Mouse (Mus musculus): ENCODE data around the gene Wwox. TPM values are rescaled to one million over a fixed set of nuclear protein-coding genes. Genes with fewer than 3 reads are reported as not detected.

Gene Wwox
- polyA plus RNA-seq, 1 experiment from 2014 or later: 14.9 TPM

DNA sequence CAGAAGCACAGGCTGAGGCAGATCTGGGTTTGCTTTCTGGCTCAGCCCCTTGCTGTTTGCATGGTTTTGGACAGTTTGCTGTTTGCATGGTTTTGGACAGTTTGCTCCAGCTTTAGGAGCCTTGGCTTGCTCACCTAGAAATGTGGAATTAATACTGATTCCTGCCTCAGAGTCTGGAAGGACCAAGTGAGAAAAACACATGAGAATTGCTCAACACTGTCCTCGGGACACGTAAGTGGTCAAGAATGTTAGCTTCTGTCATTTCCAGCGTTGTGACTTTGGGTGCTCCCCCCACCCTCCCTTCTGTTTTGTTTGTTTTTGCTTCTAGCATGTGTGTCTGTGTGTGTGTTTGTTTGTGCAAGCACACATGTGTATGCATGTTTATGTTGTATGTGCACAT lies 172.6 kb downstream of the Wwox start:
- Histone ChIP-seq H3K4me2 (ENCODE audit: low read length) (no peak overlapping the region), H3K9ac (ENCODE audit: low read depth, low read length) (no peak overlapping the region), H3K4me3 (ENCODE audit: low read length) (no peak overlapping the region), H3K36me3 (ENCODE audit: control insufficient read depth, insufficient read depth, low read length) (no peaks in the 10 kb centered on the region), H3K4me1 (ENCODE audit: control insufficient read depth, insufficient read depth, low read depth, low read length) (no peaks in the 10 kb centered on the region), H3K27ac (ENCODE audit: low read depth, low read length) (no peak overlapping the region), H3K27me3 (replicated peaks; ENCODE audit: control insufficient read depth, insufficient read depth, low read length) (no peaks in the 10 kb centered on the region), H3K9me3 (ENCODE audit: control insufficient read depth, low read length) (no peaks in the 10 kb centered on the region)
- ATAC-seq: no peak
- WGBS: 90% methylated on average over 3 of the region's 3 CpGs

DNA sequence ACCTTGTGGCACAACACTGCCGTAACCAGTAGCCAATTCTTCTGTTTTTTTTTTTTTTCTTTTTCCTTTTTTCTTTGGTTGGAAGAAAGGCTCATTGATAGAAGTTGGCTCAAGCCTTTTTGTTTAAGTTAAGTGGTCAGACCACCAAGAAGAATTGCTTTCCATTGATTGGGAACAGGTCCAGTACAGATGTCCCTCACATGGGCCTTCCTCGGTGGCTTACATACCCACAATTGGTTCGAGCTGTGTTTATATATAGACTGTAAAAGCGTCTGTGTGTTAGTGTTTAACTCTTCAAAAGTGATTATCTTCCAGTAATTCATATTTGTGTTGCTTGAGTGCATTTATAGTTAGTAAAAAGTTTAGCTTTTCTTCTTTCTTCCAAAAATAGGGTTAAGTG lies 176.0 kb downstream of the Wwox start:
- Histone ChIP-seq H3K27me3 (replicated peaks; ENCODE audit: control insufficient read depth, insufficient read depth, low read length) (no peaks in the 10 kb centered on the region), H3K36me3 (ENCODE audit: control insufficient read depth, insufficient read depth, low read length) (no peaks in the 10 kb centered on the region), H3K9me3 (ENCODE audit: control insufficient read depth, low read length) (no peaks in the 10 kb centered on the region), H3K9ac (ENCODE audit: low read depth, low read length) (no peak overlapping the region), H3K4me3 (ENCODE audit: low read length) (no peak overlapping the region), H3K4me2 (ENCODE audit: low read length) (no peak overlapping the region), H3K4me1 (ENCODE audit: control insufficient read depth, insufficient read depth, low read depth, low read length) (no peaks in the 10 kb centered on the region; the same call in 1 of the 2 replicates), H3K27ac (ENCODE audit: low read depth, low read length) (no peak overlapping the region)
- no peak for ATAC-seq
- 69% methylated on average over 4 of the region's 4 CpGs for WGBS

DNA sequence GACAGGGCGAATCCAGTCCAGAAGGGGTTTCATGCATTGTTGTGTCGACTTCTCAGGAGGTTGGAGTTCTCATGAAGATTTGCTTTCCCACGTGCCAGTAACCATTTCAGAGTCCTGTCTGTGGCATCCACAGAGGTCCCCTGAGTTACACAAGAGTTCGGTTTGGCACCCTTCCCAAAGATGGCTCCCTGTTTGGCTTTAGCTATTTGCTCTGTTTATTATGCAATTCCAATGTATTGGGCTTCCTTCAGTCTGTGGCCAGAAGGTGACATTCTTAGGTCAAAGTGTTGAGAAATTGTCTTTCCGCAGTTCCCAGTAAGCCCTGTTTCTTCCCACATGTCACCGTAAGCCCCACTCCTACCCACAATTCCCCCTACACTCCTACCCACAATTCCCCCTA lies 176.5 kb downstream of the Wwox start:
- Histone ChIP-seq H3K9ac (ENCODE audit: low read depth, low read length) (no peak overlapping the region), H3K9me3 (ENCODE audit: control insufficient read depth, low read length) (no peaks in the 10 kb centered on the region), H3K4me1 (ENCODE audit: control insufficient read depth, insufficient read depth, low read depth, low read length) (no peaks in the 10 kb centered on the region; the same call in 1 of the 2 replicates), H3K27me3 (replicated peaks; ENCODE audit: control insufficient read depth, insufficient read depth, low read length) (no peaks in the 10 kb centered on the region), H3K36me3 (ENCODE audit: control insufficient read depth, insufficient read depth, low read length) (no peaks in the 10 kb centered on the region), H3K4me3 (ENCODE audit: low read length) (no peak overlapping the region), H3K27ac (ENCODE audit: low read depth, low read length) (no peak overlapping the region), H3K4me2 (ENCODE audit: low read length) (no peak overlapping the region)
- WGBS: 86% methylated on average over 6 of the region's 6 CpGs
- ATAC-seq: no peak

DNA sequence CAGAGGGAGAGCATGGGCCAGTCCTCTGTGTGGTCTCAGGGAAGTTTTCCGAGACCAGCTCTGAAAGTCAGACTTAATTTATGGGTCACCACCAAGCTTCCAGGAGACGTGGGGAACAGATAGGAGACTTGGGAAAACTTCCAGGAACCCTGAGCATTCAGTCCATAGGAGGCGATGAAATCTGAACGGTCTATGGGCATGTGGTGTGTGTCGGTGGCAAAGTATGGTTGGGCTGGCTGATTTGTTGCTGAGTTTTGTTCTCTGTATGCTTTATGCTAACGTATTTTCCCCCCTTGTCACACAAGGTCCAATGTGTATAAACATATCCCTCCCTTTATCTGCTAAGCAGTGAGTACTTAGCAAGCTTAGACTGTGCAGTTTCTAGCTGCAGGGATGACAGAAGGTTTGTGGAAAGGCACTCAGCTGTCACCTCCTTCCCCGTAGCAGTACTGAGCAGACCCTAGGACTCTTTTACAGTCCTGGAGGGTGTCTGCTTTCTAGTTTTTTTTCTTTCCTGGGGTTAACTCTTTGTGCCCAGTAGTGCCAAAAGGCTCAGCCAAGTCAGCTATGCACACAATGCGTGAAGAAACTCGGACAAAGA lies 179.6 kb downstream of the Wwox start:
- no peak overlapping the region for H3K4me2 ChIP-seq (ENCODE audit: low read length)

DNA sequence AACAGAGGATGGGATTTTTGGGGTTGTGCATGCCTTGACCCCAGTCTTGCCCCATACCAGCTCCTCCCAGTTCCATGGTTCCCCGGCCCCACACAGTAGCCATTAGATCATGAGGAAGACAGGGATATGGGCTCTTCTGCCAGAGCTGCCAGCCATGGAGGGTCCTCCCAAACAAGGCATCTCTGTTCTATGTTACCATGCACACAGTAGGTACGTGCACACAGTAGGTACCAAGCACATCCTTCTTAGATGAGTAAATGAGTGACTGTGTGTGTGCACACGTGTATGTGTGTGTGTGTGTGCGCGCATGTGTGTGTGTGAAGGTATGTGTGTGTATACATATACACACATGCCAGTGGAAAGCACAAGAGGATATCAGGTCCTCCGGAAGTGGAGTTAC lies 185.9 kb downstream of the Wwox start:
- no peak for ATAC-seq

More for the DNA sequence above, 179.6 kb downstream of the Wwox start:
- H3K9me3 ChIP-seq (ENCODE audit: control insufficient read depth, low read length): no peaks in the 10 kb centered on the region
- no peak for ATAC-seq
- no peaks in the 10 kb centered on the region; the same call in 1 of the 2 replicates for H3K4me1 ChIP-seq (ENCODE audit: control insufficient read depth, insufficient read depth, low read depth, low read length)
- no peak overlapping the region for H3K9ac ChIP-seq (ENCODE audit: low read depth, low read length)
- H3K27ac ChIP-seq (ENCODE audit: low read depth, low read length): no peak overlapping the region
- WGBS: 37% methylated on average over 9 of the region's 9 CpGs
- no peak overlapping the region for H3K4me3 ChIP-seq (ENCODE audit: low read length)
- H3K36me3 ChIP-seq (ENCODE audit: control insufficient read depth, insufficient read depth, low read length): no peaks in the 10 kb centered on the region
- H3K27me3 ChIP-seq (replicated peaks; ENCODE audit: control insufficient read depth, insufficient read depth, low read length): no peaks in the 10 kb centered on the region

DNA sequence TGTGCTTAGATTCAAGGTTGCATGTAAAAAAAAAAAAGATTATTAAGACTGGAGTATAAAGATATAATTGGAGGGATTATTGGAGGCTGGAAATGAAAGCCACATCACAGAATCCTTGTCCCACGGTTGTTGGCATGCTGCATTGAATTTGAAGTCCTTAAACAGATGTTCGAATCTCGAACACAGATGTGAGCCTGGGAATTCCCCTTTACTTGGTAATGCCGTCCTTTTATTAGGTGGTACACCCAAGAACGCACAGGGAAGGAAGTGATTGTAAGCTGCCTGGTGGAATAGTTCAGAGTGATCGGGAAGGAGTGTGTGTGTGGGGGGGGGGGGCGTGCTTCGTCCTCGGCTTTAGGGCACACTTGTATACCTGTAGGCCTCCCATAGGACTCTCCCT lies 187.4 kb downstream of the Wwox start:
- Histone ChIP-seq H3K27me3 (replicated peaks; ENCODE audit: control insufficient read depth, insufficient read depth, low read length) (no peaks in the 10 kb centered on the region; the same call in 1 of the 2 replicates), H3K4me1 (ENCODE audit: control insufficient read depth, insufficient read depth, low read depth, low read length) (no peaks in the 10 kb centered on the region), H3K9me3 (ENCODE audit: control insufficient read depth, low read length) (no peaks in the 10 kb centered on the region), H3K27ac (ENCODE audit: low read depth, low read length) (no peak overlapping the region), H3K9ac (ENCODE audit: low read depth, low read length) (no peak overlapping the region), H3K4me3 (ENCODE audit: low read length) (no peak overlapping the region), H3K36me3 (ENCODE audit: control insufficient read depth, insufficient read depth, low read length) (no peaks in the 10 kb centered on the region), H3K4me2 (ENCODE audit: low read length) (no peak overlapping the region)
- 91% methylated on average over 9 of the region's 9 CpGs for WGBS
- ATAC-seq: no peak

More for the DNA sequence above, 185.9 kb downstream of the Wwox start:
- H3K27ac ChIP-seq (ENCODE audit: low read depth, low read length): no peak overlapping the region
- no peaks in the 10 kb centered on the region for H3K36me3 ChIP-seq (ENCODE audit: control insufficient read depth, insufficient read depth, low read length)
- no peaks in the 10 kb centered on the region for H3K4me1 ChIP-seq (ENCODE audit: control insufficient read depth, insufficient read depth, low read depth, low read length)
- H3K4me2 ChIP-seq (ENCODE audit: low read length): no peak overlapping the region
- H3K4me3 ChIP-seq (ENCODE audit: low read length): no peak overlapping the region
- no peaks in the 10 kb centered on the region for H3K9me3 ChIP-seq (ENCODE audit: control insufficient read depth, low read length)
- H3K27me3 ChIP-seq (replicated peaks; ENCODE audit: control insufficient read depth, insufficient read depth, low read length): no peaks in the 10 kb centered on the region; the same call in 1 of the 2 replicates
- no peak overlapping the region for H3K9ac ChIP-seq (ENCODE audit: low read depth, low read length)
- 93% methylated on average over 6 of the region's 6 CpGs for WGBS

DNA sequence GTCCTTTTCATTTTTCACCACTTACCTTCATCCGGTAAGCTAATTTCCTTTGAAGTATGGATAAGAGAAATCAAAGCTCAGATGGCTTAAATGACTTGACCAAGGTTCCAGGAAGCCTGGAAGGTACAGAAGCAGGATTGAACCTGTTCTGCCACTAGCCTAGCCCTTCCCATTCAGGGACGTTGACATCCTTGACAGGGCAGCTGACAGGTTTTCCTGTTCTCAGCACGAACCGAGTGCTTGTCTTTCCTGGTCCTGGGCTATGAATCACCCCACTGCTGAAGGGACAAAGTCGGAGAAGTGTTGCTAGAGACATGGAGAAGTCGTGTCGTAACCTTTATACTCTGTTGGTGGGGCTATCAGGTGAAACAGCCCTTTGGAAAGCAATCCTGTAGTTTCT lies 190.3 kb downstream of the Wwox start:
- 87% methylated on average over 7 of the region's 7 CpGs for WGBS
- Histone ChIP-seq H3K9me3 (ENCODE audit: control insufficient read depth, low read length) (no peaks in the 10 kb centered on the region), H3K36me3 (ENCODE audit: control insufficient read depth, insufficient read depth, low read length) (no peaks in the 10 kb centered on the region), H3K4me1 (ENCODE audit: control insufficient read depth, insufficient read depth, low read depth, low read length) (no peaks in the 10 kb centered on the region), H3K9ac (ENCODE audit: low read depth, low read length) (no peak overlapping the region), H3K4me3 (ENCODE audit: low read length) (no peak overlapping the region), H3K27ac (ENCODE audit: low read depth, low read length) (no peak overlapping the region), H3K4me2 (ENCODE audit: low read length) (no peak overlapping the region), H3K27me3 (replicated peaks; ENCODE audit: control insufficient read depth, insufficient read depth, low read length) (no peaks in the 10 kb centered on the region; the same call in 1 of the 2 replicates)
- no peak for ATAC-seq

DNA sequence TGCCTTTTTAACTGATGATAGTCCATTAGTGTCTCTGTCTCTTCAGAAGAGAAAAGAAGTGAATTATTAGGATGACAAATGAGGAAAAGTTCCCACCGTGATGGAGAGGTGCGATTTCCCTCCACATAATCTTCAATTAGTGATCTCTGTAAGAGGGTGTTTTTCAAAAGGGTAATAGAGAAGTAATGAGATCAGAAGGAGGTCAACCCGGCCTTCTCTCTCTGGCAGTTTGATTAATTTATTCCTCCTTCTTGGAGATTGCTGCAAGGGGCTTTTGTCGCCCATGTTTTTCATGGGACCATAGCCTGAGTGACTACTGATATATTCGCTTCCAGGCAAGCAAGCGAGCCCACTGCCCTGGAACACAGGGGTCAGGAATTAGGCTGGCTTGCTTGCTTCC lies 191.6 kb downstream of the Wwox start:
- no peak overlapping the region for H3K4me2 ChIP-seq (ENCODE audit: low read length)
- no peak overlapping the region for H3K4me3 ChIP-seq (ENCODE audit: low read length)
- no peaks in the 10 kb centered on the region for H3K36me3 ChIP-seq (ENCODE audit: control insufficient read depth, insufficient read depth, low read length)
- no peaks in the 10 kb centered on the region for H3K9me3 ChIP-seq (ENCODE audit: control insufficient read depth, low read length)
- H3K9ac ChIP-seq (ENCODE audit: low read depth, low read length): no peak overlapping the region
- H3K27ac ChIP-seq (ENCODE audit: low read depth, low read length): no peak overlapping the region
- no peak for ATAC-seq
- no peaks in the 10 kb centered on the region; the same call in 1 of the 2 replicates for H3K27me3 ChIP-seq (replicated peaks; ENCODE audit: control insufficient read depth, insufficient read depth, low read length)
- WGBS: 38% methylated on average over 6 of the region's 6 CpGs
- H3K4me1 ChIP-seq (ENCODE audit: control insufficient read depth, insufficient read depth, low read depth, low read length): no peaks in the 10 kb centered on the region

DNA sequence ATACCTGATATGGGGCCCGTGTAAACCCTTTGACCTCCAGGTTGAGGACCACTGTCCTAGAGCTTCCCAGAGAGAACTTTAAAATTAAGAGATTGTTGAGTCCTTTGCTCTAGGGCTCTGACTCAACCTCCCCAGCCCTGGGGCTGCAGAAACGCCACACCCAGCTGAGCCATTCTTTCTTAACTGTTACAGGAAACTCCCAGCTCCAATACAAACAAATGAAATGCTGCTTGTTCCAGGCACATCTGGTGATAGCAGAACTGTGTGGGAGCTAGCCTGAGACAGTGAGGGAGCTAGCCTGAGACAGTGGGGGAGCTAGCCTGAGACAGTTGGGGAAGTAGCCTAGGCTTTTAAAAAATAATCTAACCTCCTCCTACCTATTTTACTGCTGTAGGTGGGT lies 194.7 kb downstream of the Wwox start:
- H3K4me1 ChIP-seq (ENCODE audit: control insufficient read depth, insufficient read depth, low read depth, low read length): no peaks in the 10 kb centered on the region
- no peaks in the 10 kb centered on the region for H3K27me3 ChIP-seq (replicated peaks; ENCODE audit: control insufficient read depth, insufficient read depth, low read length)
- WGBS: 87% methylated on average over 2 of the region's 2 CpGs
- ATAC-seq: no peak
- no peaks in the 10 kb centered on the region for H3K36me3 ChIP-seq (ENCODE audit: control insufficient read depth, insufficient read depth, low read length)
- H3K9me3 ChIP-seq (ENCODE audit: control insufficient read depth, low read length): no peaks in the 10 kb centered on the region
- H3K27ac ChIP-seq (ENCODE audit: low read depth, low read length): no peak overlapping the region
- no peak overlapping the region for H3K9ac ChIP-seq (ENCODE audit: low read depth, low read length)
- no peak overlapping the region for H3K4me2 ChIP-seq (ENCODE audit: low read length)
- no peak overlapping the region for H3K4me3 ChIP-seq (ENCODE audit: low read length)

All from hindbrain, embryonic 16.5 days (tissue).